Mouse (Mus musculus) thymus, adult 2 months (tissue): ENCODE measurements at regions not wholly inside any gene's neighbourhood (a gene's known extent, or its start where the extent isn't known, plus 50 kb on each side); places are given as distances from the start of the nearest gene placed in this dataset.

Experiments
- CTCF ChIP-seq: fragments of 200-500 bp; IDR thresholded peaks from 2 replicates; pipeline ENCODE4 v1.5.1; 2012; ENCODE audit warnings: mild to moderate bottlenecking, control low read depth, low read length, moderate library complexity, borderline replicate concordance; ENCODE audit not compliant: control insufficient read depth, poor library complexity, insufficient read depth; ENCODE audit errors: extremely low read depth
- POLR2A ChIP-seq: fragments of 200-500 bp; IDR thresholded peaks from 2 replicates; pipeline ENCODE4 v1.6.1; 2012; ENCODE audit warnings: mild to moderate bottlenecking, low read length, control low read depth, moderate library complexity; ENCODE audit not compliant: control insufficient read depth, poor library complexity, insufficient read depth; ENCODE audit errors: extremely low read depth

DNA sequence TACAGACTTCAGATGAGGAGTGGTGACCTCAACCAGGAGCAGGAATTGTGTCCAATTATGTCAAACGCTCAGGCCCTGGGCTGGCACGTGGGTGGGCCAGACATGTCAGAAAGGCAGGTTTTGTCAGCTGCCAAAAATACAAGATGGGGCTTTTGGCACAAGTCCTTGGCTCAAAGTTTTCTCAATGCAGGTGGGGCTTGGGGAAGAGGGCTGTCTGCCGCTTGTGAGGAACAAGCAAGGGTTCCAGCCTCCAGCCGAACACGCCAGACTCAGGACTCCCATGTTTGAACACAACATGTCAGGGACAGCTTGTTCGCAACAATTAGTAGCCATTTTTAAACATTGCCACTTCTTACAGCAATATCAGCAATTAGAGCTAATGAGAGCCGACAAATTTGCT lies 69.5 kb downstream of the Lrrc30 start:
- TF ChIP-seq CTCF: no peak
- TF ChIP-seq POLR2A: no peak
